Mouse (Mus musculus) adrenal gland, postnatal 25 days (tissue): ENCODE results near the gene Esam. TPM values are rescaled to one million over a fixed set of nuclear protein-coding genes. Genes with fewer than 3 reads are reported as not detected.

Experiments
- DNase-seq: peaks from one replicate; pipeline ENCODE4 v3.0.0; 2021; ENCODE audit warnings: mixed read lengths
- total RNA-seq: library from RNA; stranded (reverse); gene quantifications from 2 replicates; pipeline ENCODE4 v1.2.3, GENCODE M21; 2021

The Esam gene
- total RNA-seq, 1 experiment from 2014 or later = 35.3 TPM

DNA sequence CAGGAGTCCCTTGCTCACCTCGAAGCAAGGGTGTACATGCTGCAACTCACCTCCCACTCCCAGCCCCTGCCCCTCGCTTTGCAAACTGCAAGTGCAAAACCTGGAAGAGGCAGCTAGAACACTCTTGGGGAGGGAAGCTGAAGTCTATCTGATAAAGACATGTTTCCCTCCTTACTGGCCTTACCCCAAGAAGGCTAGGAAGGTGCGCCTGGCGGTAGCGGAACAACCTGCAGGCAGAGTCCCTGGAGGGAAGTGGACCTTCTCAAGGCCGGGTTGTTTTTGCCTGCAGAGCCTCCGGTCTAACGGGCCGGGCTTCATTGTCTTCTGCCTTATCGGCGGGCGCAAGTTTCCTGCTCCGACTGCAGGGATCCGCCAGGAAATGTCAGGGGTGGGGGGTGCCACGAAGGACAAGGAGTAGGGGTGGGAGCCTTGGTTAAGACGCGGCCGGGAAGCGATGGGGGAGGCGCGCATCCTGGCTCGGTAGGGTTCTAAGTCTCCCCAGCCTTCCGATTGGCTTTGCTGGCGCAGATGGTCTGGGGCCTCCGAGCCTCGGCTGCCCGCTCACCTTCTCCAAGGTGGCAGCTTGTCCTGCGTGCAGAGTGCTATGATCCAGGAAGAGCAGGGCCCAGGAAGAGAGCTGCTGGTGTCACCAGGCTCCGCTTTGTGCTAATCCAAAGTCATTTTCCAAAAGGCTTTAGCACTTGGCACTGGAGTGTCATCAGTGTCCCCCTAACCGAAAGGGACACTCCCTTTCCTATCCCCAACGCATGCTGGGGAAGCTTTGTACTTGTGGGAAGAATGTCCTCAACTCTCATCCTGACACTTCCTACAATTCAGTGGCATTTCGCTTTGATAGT is 2.4 kb downstream of the Esam start:
- DNase-seq = peak; percentile 64

GRCm38 (mm10) chr9:37530888-37531705 is 3.2 kb downstream of the Esam start:
- DNase-seq = peak; percentile 55

GRCm38 (mm10) chr9:37536851-37537250 is 9.0 kb downstream of the Esam start:
- no peak for DNase-seq

DNA sequence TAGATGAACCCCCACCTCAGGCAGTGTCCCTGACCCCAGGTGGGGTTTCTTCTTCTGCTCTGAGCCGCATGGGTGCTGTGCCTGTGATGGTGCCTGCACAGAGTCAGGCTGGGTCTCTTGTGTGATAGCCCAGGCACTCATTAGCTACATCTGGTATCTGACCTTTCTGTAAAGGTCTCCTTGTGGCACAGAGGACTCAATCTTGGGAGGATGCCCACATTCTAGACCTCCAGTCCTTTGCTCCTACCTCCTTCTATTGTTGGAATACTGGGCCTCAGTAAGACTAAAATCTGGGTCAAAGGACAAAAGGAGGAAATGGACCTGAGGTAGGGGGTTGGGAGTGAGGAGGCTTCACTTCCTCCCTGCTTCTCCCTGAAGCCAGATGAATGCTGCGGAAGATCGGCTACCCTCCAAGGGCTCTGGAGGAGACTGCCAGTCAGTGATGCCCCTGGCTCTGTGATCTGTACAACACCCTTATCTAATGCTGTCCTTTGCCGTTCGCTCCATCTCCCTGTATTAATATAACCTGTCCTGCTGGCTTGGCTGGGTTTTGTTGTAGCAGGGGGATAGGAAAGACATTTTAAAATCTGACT is 9.9 kb downstream of the Esam start:
- no peak for DNase-seq

DNA sequence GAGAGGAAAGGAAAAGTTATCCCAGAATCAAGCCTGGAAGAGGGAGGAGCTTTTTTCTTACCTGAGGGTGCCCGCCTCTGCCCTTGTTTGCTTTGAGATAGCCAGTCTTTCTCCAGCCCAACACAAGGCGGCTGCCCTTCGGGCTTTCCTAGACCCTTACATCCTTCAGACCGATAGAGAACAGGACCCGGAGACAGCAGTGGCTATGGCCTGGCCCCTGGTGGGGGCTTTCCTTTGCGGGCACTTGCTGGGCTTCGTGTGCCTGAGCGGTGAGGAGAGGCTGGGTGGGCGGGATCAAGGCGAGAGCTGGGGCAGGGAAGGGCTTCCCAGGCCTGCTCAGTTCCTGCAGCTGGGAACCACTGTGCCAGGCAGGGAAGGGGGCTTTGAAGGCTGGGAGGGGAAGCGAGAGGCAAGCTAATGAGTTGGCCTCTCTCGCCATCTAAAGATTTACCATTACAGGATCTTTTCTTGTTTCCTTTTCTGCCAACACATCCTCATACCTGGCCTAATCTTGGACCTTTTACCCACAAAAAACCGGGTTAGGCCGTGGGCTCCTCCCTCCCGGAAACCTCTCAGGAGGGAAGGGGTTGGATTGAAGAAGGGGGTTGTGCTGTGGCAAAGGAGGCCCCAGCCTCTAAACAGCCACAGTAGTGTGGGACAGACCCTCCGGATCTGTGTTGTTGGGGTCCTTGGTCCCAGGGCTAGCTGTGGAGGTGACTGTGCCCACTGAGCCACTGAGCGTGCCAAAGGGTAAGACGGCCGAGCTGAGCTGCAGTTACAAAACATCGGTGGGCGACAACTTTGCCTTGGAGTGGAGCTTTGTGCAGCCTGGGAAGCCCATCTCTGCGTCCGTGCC is 11.5 kb downstream of the Esam start, which contains the start of gene Vsig2:
Gene Vsig2, plus strand, starts transcription at position 86 of the 856 bp plus-strand sequence.
- no peak for DNase-seq

- DNase-seq = no peak
Measured at GRCm38 (mm10) chr9:37540226-37540625, 12.3 kb downstream of the Esam start.

GRCm38 (mm10) chr9:37540701-37541575 is 13.1 kb downstream of the Esam start:
- DNase-seq = no peak

GRCm38 (mm10) chr9:37541851-37542642 is 14.2 kb downstream of the Esam start:
- DNase-seq = no peak

DNA sequence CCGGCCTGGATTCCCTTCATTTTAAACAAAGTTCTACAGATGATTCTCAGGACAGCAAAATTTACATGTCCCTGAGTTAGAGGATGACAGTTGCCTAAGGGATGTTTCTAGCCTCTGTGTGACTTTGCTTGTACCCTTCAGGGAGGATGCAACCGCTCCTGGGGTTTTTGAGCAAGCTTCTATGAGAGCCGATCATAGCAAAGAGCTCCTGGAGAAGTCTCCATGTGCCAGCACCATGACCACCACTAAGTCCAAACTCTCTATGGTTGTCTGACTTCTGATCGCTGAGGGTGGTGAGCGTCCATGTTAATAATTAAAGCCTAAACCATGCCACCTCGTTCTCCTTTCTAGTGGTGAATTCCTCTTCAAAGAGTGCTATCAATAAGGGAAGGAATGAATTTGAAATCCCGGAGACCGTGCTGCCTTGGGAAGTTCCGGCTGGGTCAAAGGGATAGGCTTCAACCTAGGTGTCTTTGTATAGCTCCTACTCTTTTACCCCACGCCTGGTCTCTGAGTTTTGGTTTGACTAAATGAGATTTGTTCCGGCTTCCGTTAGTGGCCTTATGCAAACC is 16.1 kb downstream of the Esam start:
- no peak for DNase-seq

- peak; percentile 73 for DNase-seq
Measured at GRCm38 (mm10) chr9:37544447-37545165, 16.7 kb downstream of the Esam start.

- DNase-seq = no peak
Measured at GRCm38 (mm10) chr9:37545166-37545610, 17.3 kb downstream of the Esam start.

- DNase-seq = no peak
Measured at GRCm38 (mm10) chr9:37545847-37546452, 18.1 kb downstream of the Esam start.

- no peak for DNase-seq
Measured at GRCm38 (mm10) chr9:37546889-37547288, 19.0 kb downstream of the Esam start.

GRCm38 (mm10) chr9:37550435-37550834 is 22.6 kb downstream of the Esam start:
- DNase-seq = no peak

DNA sequence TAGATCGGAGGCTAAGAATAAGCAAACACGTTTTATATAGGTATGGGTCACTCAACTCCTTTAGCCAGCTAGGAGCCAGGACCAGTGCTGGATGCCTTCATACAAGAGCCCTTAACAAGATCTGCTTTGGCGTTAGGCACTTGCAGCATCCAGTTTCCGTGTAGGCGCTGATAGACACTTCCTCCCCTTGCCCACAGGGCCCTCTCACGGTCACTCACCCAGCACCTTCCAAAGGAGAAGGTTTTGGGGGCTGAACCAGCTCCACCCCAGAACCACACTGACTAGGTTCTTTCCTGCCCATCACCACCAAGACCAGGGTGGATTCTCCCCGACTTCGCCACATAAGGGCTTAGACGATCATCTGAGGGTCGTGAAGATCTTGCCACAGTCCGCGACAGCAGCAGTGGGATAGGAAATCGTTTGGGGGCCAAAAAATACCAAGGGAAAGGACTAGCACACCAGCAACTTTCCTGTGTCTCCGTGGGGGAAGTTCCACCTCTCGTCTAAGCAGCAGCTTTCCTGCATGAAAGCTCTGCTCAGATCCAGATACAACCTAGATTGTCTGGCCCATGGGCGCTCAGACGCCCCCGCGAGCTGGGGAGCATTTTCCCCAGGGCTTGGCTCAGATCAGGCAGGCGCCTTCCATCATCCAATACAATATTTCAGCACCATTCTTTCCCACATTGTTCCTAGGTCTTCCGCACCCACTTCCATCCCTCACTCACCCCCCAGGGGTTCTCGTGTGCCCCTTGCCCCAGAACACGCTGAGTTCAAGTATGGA is 24.1 kb downstream of the Esam start:
- DNase-seq = no peak

GRCm38 (mm10) chr9:37552536-37553293 is 24.8 kb downstream of the Esam start, which contains the start of gene Nrgn:
Gene Nrgn, minus strand, starts transcription at chr9:37552904.
- DNase-seq = peak; percentile 75

DNA sequence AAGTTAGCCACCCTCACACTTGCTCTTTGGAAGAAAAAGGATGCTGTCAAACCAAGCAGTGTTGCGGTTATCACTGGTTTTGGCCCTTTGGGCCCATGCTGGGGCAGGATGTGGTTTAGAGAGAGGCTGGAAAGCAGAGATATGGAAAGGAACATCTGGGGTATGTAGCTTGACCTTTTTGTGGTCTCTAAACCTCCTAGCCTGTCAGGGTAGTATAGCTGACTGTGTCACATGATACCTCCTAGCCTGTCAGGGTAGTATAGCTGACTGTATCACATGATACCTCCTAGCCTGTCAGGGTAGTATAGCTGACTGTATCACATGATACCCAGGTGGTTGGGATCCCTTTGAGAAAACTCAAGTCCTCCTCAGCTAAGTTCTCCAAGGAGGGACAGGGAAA is 26.4 kb downstream of the Esam start:
- DNase-seq = no peak
